Mouse (Mus musculus): ENCODE measurements around the gene 4921504E06Rik. TPM values are rescaled to one million over a fixed set of nuclear protein-coding genes. Genes with fewer than 3 reads are reported as not detected.

4921504E06Rik gene
- total and polyA plus RNA-seq, 3 experiments = not detected

DNA sequence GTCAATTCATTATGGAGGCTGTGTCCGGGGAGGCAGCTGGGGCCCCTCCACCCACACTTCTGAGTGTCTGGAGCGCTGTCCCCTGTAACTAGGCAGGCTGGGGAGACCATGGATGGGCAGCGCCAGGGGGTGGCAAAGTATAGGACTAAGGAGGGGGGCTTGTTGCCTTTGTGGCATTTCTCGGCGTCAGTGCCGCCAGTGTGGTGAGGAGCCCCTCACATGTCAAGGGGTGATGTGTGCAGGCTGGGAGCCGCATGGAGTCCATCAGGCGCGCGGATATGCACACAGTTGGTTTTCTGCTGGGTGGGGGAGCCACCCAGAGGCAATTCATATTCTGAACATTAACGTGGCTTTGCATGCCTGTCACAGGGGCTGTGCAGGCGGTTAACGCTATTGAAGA, 35.8 kb downstream of the 4921504E06Rik start:
- H3K27me3 ChIP-seq (ENCODE audit: control insufficient read depth in 1 of 2, insufficient read depth in 2 of 2, low read length in 2 of 2) = peaks cover 0 to 3% of the 10 kb centered on the region in 2 experiments; a peak in 2 of 4 replicates
- TF ChIP-seq CTCF (IDR thresholded peaks at IDR 0.05 in 2 of 3, conservative IDR thresholded peaks at IDR 0.05 in 1 of 3; ENCODE audit: control insufficient read depth in 1 of 3, insufficient read depth in 1 of 3, low read depth in 2 of 3, low read length in 3 of 3, poor library complexity in 1 of 3, severe bottlenecking in 1 of 3) (no peak), UBTF (IDR thresholded peaks at IDR 0.05; ENCODE audit: borderline replicate concordance, insufficient read depth, low read depth, low read length) (no peak), TAL1 (IDR thresholded peaks at IDR 0.05; ENCODE audit: low read length) (no peak), MXI1 (IDR thresholded peaks at IDR 0.05; ENCODE audit: low read depth, low read length) (no peak)
- DNase-seq (ENCODE audit: low read depth, low spot score) = no peak
- no peaks in the 10 kb centered on the region for H3K4me1 ChIP-seq (ENCODE audit: control insufficient read depth in 1 of 2, insufficient read depth in 2 of 2, low read length in 2 of 2)
- no peaks in the 10 kb centered on the region for H3K36me3 ChIP-seq (ENCODE audit: control insufficient read depth in 1 of 2, insufficient read depth in 2 of 2, low read length in 2 of 2)
- no peak overlapping the region for H3K27ac ChIP-seq (ENCODE audit: control insufficient read depth, low read depth, low read length)
- H3K4me3 ChIP-seq (ENCODE audit: control insufficient read depth in 1 of 2, insufficient read depth in 1 of 2, low read depth in 2 of 2, low read length in 2 of 2) = no peak overlapping the region
- H3K9me3 ChIP-seq (replicated peaks; ENCODE audit: insufficient read depth, low read length) = no peaks in the 10 kb centered on the region
- no peaks in the 10 kb centered on the region for H3K79me2 ChIP-seq (ENCODE audit: control insufficient read depth, insufficient read depth, low read length, poor library complexity)
- no peak overlapping the region for H3K9ac ChIP-seq (ENCODE audit: control insufficient read depth, low read depth, low read length, poor library complexity, severe bottlenecking)

DNA sequence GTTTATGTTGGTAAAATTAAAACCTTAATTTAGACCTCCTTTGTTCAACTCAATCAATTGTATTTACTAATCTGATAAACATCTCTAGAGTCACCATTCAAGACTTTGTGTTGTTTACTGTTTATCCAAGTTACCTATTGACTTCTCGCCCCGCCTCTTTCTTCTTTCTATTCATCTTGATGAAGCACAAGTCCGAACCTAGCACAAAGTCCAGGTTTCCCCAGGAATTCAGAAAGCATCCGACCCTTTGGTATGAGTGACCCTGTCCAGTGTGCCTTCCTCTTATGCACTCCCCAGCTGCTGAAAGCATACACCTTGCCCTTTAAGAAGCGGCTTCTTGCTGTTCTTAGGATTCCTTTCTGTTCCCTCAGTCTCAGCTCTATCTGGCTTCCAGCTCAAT, 41.3 kb downstream of the 4921504E06Rik start:
- no peak for DNase-seq (ENCODE audit: low read depth, low spot score)
- Histone ChIP-seq H3K79me2 (ENCODE audit: control insufficient read depth, insufficient read depth, low read length, poor library complexity) (no peaks in the 10 kb centered on the region), H3K4me3 (ENCODE audit: control insufficient read depth in 1 of 2, insufficient read depth in 1 of 2, low read depth in 2 of 2, low read length in 2 of 2) (no peak overlapping the region), H3K27me3 (ENCODE audit: control insufficient read depth in 1 of 2, insufficient read depth in 2 of 2, low read length in 2 of 2) (peaks cover 0 to 4% of the 10 kb centered on the region in 2 experiments; a peak in 2 of 4 replicates), H3K4me1 (ENCODE audit: control insufficient read depth in 1 of 2, insufficient read depth in 2 of 2, low read length in 2 of 2) (no peaks in the 10 kb centered on the region), H3K9ac (ENCODE audit: control insufficient read depth, low read depth, low read length, poor library complexity, severe bottlenecking) (no peak overlapping the region), H3K27ac (ENCODE audit: control insufficient read depth, low read depth, low read length) (no peak overlapping the region), H3K36me3 (ENCODE audit: control insufficient read depth in 1 of 2, insufficient read depth in 2 of 2, low read length in 2 of 2) (no peaks in the 10 kb centered on the region), H3K9me3 (replicated peaks; ENCODE audit: insufficient read depth, low read length) (no peaks in the 10 kb centered on the region)
- TF ChIP-seq UBTF (IDR thresholded peaks at IDR 0.05; ENCODE audit: borderline replicate concordance, insufficient read depth, low read depth, low read length) (no peak), CHD1 (IDR thresholded peaks at IDR 0.05; ENCODE audit: low read depth, low read length) (no peak), ZC3H11A (IDR thresholded peaks at IDR 0.05; ENCODE audit: low read depth, low read length) (no peak), CHD2 (IDR thresholded peaks at IDR 0.05; ENCODE audit: low read length) (no peak), MYB (IDR thresholded peaks at IDR 0.05; ENCODE audit: low read depth, low read length) (no peak), MAFK (IDR thresholded peaks at IDR 0.05; ENCODE audit: borderline replicate concordance, low read depth, low read length) (no peak), CTCF (IDR thresholded peaks at IDR 0.05 in 2 of 3, conservative IDR thresholded peaks at IDR 0.05 in 1 of 3; ENCODE audit: control insufficient read depth in 1 of 3, insufficient read depth in 1 of 3, low read depth in 2 of 3, low read length in 3 of 3, poor library complexity in 1 of 3, severe bottlenecking in 1 of 3) (no peak), TBP (IDR thresholded peaks at IDR 0.05; ENCODE audit: low read depth, low read length) (no peak), USF2 (IDR thresholded peaks at IDR 0.05; ENCODE audit: borderline replicate concordance in 1 of 2, insufficient read depth in 1 of 2, low read depth in 1 of 2, low read length in 2 of 2) (no peak), MEF2A (IDR thresholded peaks at IDR 0.05; ENCODE audit: extremely low read depth, insufficient replicate concordance, low read depth, low read length, poor library complexity, severe bottlenecking) (no peak), MXI1 (IDR thresholded peaks at IDR 0.05; ENCODE audit: low read depth, low read length) (no peak), MYC (IDR thresholded peaks at IDR 0.05; ENCODE audit: low read depth, low read length) (no peak)

DNA sequence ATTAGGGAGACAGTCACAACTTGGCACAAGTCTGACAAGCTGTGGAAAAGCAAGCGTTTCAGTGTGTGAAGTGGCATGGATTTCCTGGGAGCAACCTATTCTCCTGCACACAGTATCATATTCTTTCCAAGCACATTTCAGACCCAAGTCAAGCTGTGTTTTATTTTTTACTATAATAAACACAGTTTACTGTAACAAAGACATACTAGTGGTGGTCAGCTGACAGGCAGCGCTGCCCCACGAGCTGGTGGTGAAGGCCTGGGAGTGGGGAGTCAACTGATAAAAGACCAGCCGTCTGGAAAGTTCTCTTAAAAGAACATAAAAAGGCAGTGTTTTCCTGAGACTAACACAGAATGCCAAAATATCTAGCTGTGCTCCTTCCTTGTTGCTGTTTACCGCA, 42.7 kb downstream of the 4921504E06Rik start:
- H3K27me3 ChIP-seq (ENCODE audit: control insufficient read depth in 1 of 2, insufficient read depth in 2 of 2, low read length in 2 of 2) = peaks cover 0 to 4% of the 10 kb centered on the region in 2 experiments; a peak in 2 of 4 replicates
- H3K9ac ChIP-seq (ENCODE audit: control insufficient read depth, low read depth, low read length, poor library complexity, severe bottlenecking) = no peak overlapping the region
- DNase-seq (ENCODE audit: low read depth, low spot score) = no peak
- no peak overlapping the region for H3K4me3 ChIP-seq (ENCODE audit: control insufficient read depth in 1 of 2, insufficient read depth in 1 of 2, low read depth in 2 of 2, low read length in 2 of 2)
- no peaks in the 10 kb centered on the region for H3K79me2 ChIP-seq (ENCODE audit: control insufficient read depth, insufficient read depth, low read length, poor library complexity)
- no peak overlapping the region for H3K27ac ChIP-seq (ENCODE audit: control insufficient read depth, low read depth, low read length)
- H3K4me1 ChIP-seq (ENCODE audit: control insufficient read depth in 1 of 2, insufficient read depth in 2 of 2, low read length in 2 of 2) = no peaks in the 10 kb centered on the region
- H3K9me3 ChIP-seq (replicated peaks; ENCODE audit: insufficient read depth, low read length) = no peaks in the 10 kb centered on the region
- H3K36me3 ChIP-seq (ENCODE audit: control insufficient read depth in 1 of 2, insufficient read depth in 2 of 2, low read length in 2 of 2) = no peaks in the 10 kb centered on the region
- TF ChIP-seq JUND (IDR thresholded peaks at IDR 0.05; ENCODE audit: low read depth, low read length) (no peak), MYC (IDR thresholded peaks at IDR 0.05; ENCODE audit: low read depth, low read length) (no peak), NRF1 (IDR thresholded peaks at IDR 0.05; ENCODE audit: insufficient read depth, low read depth, low read length, poor library complexity, severe bottlenecking) (no peak), GABPA (IDR thresholded peaks at IDR 0.05; ENCODE audit: low read depth, low read length) (no peak), TBP (IDR thresholded peaks at IDR 0.05; ENCODE audit: low read depth, low read length) (no peak), MXI1 (IDR thresholded peaks at IDR 0.05; ENCODE audit: low read depth, low read length) (no peak), POLR2AphosphoS5 (IDR thresholded peaks at IDR 0.05; ENCODE audit: borderline replicate concordance, low read depth, low read length) (no peak), ETS1 (IDR thresholded peaks at IDR 0.05; ENCODE audit: low read depth, low read length) (no peak), UBTF (IDR thresholded peaks at IDR 0.05; ENCODE audit: borderline replicate concordance, insufficient read depth, low read depth, low read length) (no peak), CTCF (IDR thresholded peaks at IDR 0.05 in 2 of 3, conservative IDR thresholded peaks at IDR 0.05 in 1 of 3; ENCODE audit: control insufficient read depth in 1 of 3, insufficient read depth in 1 of 3, low read depth in 2 of 3, low read length in 3 of 3, poor library complexity in 1 of 3, severe bottlenecking in 1 of 3) (no peak), POLR2AphosphoS2 (IDR thresholded peaks at IDR 0.05; ENCODE audit: low read length) (no peak), USF2 (IDR thresholded peaks at IDR 0.05; ENCODE audit: borderline replicate concordance in 1 of 2, insufficient read depth in 1 of 2, low read depth in 1 of 2, low read length in 2 of 2) (no peak), MAX (IDR thresholded peaks at IDR 0.05; ENCODE audit: low read length) (no peak), POLR2A (IDR thresholded peaks at IDR 0.05; ENCODE audit: control insufficient read depth in 1 of 2, insufficient read depth in 1 of 2, low read depth in 1 of 2, low read length in 2 of 2, poor library complexity in 1 of 2) (no peak), TCF12 (IDR thresholded peaks at IDR 0.05; ENCODE audit: low read depth, low read length) (no peak), ELF1 (IDR thresholded peaks at IDR 0.05; ENCODE audit: low read depth, low read length) (no peak)

All from MEL (cell line).